Mouse (Mus musculus) cortical plate, adult 2 months (tissue): ENCODE measurements around the gene Gm49322. TPM values are rescaled to one million over a fixed set of nuclear protein-coding genes. Genes with fewer than 3 reads are reported as not detected.

Experiments
- H3K27ac ChIP-seq: fragments of 200-500 bp; 2 replicates; pipeline ENCODE4 v1.5.1; 2012; ENCODE audit warnings: low read length, control low read depth, inconsistent platforms; ENCODE audit not compliant: insufficient read depth
- H3K4me1 ChIP-seq: fragments of 200-500 bp; 2 replicates; pipeline ENCODE4 v1.6.1; 2011; ENCODE audit warnings: low read length; ENCODE audit not compliant: control insufficient read depth, insufficient read depth
- H3K4me3 ChIP-seq: fragments of 200-500 bp; 2 replicates; pipeline ENCODE4 v1.5.1; 2011; ENCODE audit warnings: mild to moderate bottlenecking, low read length, control low read depth; ENCODE audit not compliant: insufficient read depth
- CTCF ChIP-seq: fragments of 200-500 bp; IDR thresholded peaks from 2 replicates; pipeline ENCODE4 v1.5.1; 2011; ENCODE audit warnings: mild to moderate bottlenecking, control low read depth, low read length; ENCODE audit not compliant: insufficient read depth; ENCODE audit errors: extremely low read depth
- POLR2A ChIP-seq: fragments of 200-500 bp; IDR thresholded peaks from 2 replicates; pipeline ENCODE4 v1.6.1; 2011; ENCODE audit warnings: mild to moderate bottlenecking, low read length, control low read depth; ENCODE audit not compliant: insufficient read depth; ENCODE audit errors: extremely low read depth
- polyA plus RNA-seq: library from polyadenylated mRNA; depleted of rRNA; stranded (reverse); fragments of >200 nt; gene quantifications from 2 replicates; pipeline ENCODE4 v1.2.3, GENCODE M21; 2012

Gene Gm49322
- polyA plus RNA-seq, 1 experiment: 2.8 TPM

GRCm38 (mm10) chr10:80589879-80590854 lies 15.7 kb upstream of the Gm49322 start, which contains the start of gene Abhd17a:
TSS of gene Abhd17a (minus strand) at chr10:80590341.
- H3K4me1 ChIP-seq: peaks cover 8% of the 10 kb centered on the region
- H3K27ac ChIP-seq: no peak within 1 kb of the TSS
- peak within 1 kb of the TSS; percentile 78 for H3K4me3 ChIP-seq
- TF ChIP-seq CTCF (no peak), POLR2A (peak; percentile 92)

DNA sequence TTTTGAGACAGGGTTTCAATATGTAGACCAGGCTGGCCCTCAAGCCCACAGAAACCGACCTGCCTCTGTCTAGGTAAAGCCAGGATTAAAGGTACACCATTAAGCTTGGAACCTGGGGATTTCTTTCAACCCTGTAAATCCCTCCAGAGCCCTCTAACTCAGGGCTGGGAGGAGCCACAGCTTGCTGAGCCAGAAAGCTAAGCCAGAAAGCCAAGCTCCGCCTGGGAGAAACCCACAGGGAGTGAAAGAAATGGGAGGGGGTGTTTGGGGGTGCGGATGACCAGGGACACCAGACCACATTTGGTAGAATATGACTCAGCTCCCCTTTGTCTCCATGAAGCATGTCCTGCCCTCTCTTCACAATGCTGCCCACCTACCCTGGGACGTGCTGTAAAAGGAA lies 9.5 kb upstream of the Gm49322 start:
- no peaks in the 10 kb centered on the region for H3K4me1 ChIP-seq
- no peak overlapping the region for H3K27ac ChIP-seq
- no peak for TF ChIP-seq POLR2A
- no peak for TF ChIP-seq CTCF
- H3K4me3 ChIP-seq: no peak overlapping the region

- peak within 1 kb of the TSS; percentile 81 for H3K27ac ChIP-seq
- TF ChIP-seq POLR2A (peak; percentile 62), CTCF (no peak)
- H3K4me1 ChIP-seq: no peaks in the 10 kb centered on the region; the same call in 1 of the 2 replicates
- H3K4me3 ChIP-seq: peak within 1 kb of the TSS; percentile 58
Measured at GRCm38 (mm10) chr10:80602698-80603325, 3.0 kb upstream of the Gm49322 start, which contains the start of the genes Scamp4 and Adat3. TSS of gene Scamp4 (plus strand) at chr10:80602872. TSS of gene Adat3 (plus strand) at chr10:80602880.

- H3K4me1 ChIP-seq: no peaks in the 10 kb centered on the region; the same call in 1 of the 2 replicates
- TF ChIP-seq CTCF (no peak), POLR2A (no peak)
- H3K4me3 ChIP-seq: peak overlapping the region; percentile 58
Measured at GRCm38 (mm10) chr10:80603364-80603763, 2.5 kb upstream of the Gm49322 start.

DNA sequence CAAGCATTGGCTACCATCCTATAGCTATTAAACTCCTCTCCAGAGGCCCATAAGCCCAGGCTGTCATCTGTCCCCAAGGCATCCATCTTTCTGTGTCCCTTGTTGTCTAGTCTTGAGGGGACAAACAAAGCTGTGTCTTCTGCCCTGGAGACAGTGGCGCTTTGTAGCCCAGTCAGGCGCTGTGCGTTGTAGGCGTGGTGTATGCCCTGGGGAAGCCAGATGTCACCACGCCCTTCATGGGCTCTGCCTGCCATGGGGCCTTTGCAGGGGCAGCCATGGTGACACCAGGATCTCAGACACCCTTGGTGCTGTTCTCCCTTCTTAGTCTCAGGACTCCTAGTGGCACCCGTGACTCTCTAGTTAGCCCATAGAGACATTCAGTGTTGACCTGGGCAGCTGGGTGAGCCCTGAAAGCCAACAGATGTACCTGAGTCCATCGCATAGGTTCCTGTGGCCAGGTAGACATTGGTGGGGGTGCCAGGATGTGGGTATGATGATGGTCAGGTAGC lies 1.8 kb upstream of the Gm49322 start:
- H3K27ac ChIP-seq: peak overlapping the region; percentile 56
- no peaks in the 10 kb centered on the region; the same call in 1 of the 2 replicates for H3K4me1 ChIP-seq
- TF ChIP-seq POLR2A (no peak), CTCF (no peak)
- H3K4me3 ChIP-seq: peak overlapping the region; percentile 58; the same call in 1 of the 2 replicates

More at GRCm38 (mm10) chr10:80603364-80603763, 2.5 kb upstream of the Gm49322 start:
- peak overlapping the region; percentile 56 for H3K27ac ChIP-seq

- Histone ChIP-seq H3K4me3 (no peak overlapping the region), H3K27ac (no peak overlapping the region), H3K4me1 (no peaks in the 10 kb centered on the region; the same call in 1 of the 2 replicates)
- TF ChIP-seq CTCF (no peak), POLR2A (no peak)
Measured at GRCm38 (mm10) chr10:80604988-80605387, 833 bp upstream of the Gm49322 start.

GRCm38 (mm10) chr10:80606306-80606705 lies 485 bp downstream of the Gm49322 start:
- TF ChIP-seq CTCF (no peak), POLR2A (no peak)
- Histone ChIP-seq H3K4me3 (no peak overlapping the region), H3K4me1 (no peaks in the 10 kb centered on the region; the same call in 1 of the 2 replicates), H3K27ac (no peak overlapping the region)

GRCm38 (mm10) chr10:80606737-80607350 lies 1.0 kb downstream of the Gm49322 start:
- H3K27ac ChIP-seq: no peak overlapping the region
- TF ChIP-seq CTCF: no peak
- TF ChIP-seq POLR2A: no peak
- H3K4me1 ChIP-seq: no peaks in the 10 kb centered on the region; the same call in 1 of the 2 replicates
- H3K4me3 ChIP-seq: no peak overlapping the region

DNA sequence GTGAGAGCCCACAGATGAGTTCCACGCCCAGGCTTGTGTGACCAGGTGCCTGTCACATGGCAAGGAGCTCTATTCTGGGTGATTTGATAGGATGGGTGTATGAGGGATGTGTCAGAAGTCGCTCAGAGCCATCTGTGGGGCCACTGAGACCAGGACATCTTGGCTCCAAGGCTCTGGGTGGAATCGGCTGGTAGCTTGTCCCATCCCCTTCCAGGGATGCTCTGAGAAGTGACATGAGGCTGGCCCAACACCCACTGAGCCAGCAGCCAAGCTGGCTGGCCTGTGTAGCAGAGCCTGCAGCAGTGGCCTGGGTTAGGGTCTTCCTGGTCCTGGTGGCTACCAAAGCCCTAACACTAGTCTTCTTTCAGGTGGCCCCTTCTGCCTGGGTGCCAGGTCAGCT lies 2.6 kb downstream of the Gm49322 start:
- H3K4me1 ChIP-seq: no peaks in the 10 kb centered on the region; the same call in 1 of the 2 replicates
- TF ChIP-seq POLR2A (no peak), CTCF (no peak)
- H3K27ac ChIP-seq: no peak overlapping the region
- no peak overlapping the region for H3K4me3 ChIP-seq
